Mouse (Mus musculus): ENCODE data around the gene 2310022A10Rik.
"Not testable (repeated sequence)": the region's sequence is repeated elsewhere in the genome, so short reads cannot be mapped to it uniquely, and the experiment has no call there.

Gene 2310022A10Rik

GRCm38 (mm10) chr7:27613751-27614499 is 60.9 kb downstream of the 2310022A10Rik start:
- DNase-seq (ENCODE audit: low spot score), result no peak

GRCm38 (mm10) chr7:27621028-27621427 is 68.0 kb downstream of the 2310022A10Rik start:
- DNase-seq (ENCODE audit: low spot score), result no peak

- no peak for DNase-seq (ENCODE audit: low spot score)
These were observed 69.2 kb downstream of the 2310022A10Rik start for GRCm38 (mm10) chr7:27622234-27622633.

GRCm38 (mm10) chr7:27624967-27625366 is 71.9 kb downstream of the 2310022A10Rik start:
- no peak for DNase-seq (ENCODE audit: low spot score)

GRCm38 (mm10) chr7:27627707-27628106 is 74.7 kb downstream of the 2310022A10Rik start:
- DNase-seq (ENCODE audit: low spot score), result no peak

- no peak for DNase-seq (ENCODE audit: low spot score)
These were observed 75.2 kb downstream of the 2310022A10Rik start for GRCm38 (mm10) chr7:27628190-27628589.

GRCm38 (mm10) chr7:27628816-27629215 is 75.8 kb downstream of the 2310022A10Rik start:
- DNase-seq (ENCODE audit: low spot score), result not testable (repeated sequence)

GRCm38 (mm10) chr7:27631439-27631838 is 78.4 kb downstream of the 2310022A10Rik start:
- DNase-seq (ENCODE audit: low spot score), result no peak
